Mouse (Mus musculus) lung, postnatal 36 days (tissue): Measurements from ENCODE around the gene Krtap19-4.

Experiments
- DNase-seq: peaks from one replicate; pipeline ENCODE4 v3.0.0; 2022; ENCODE audit warnings: mixed read lengths

Gene Krtap19-4

GRCm38 (mm10) chr16:88884989-88885388 lies at the start of gene Krtap19-4:
Gene Krtap19-4 (minus strand): TSS chr16:88885089.
- no peak for DNase-seq

GRCm38 (mm10) chr16:88932165-88932564 lies 47.3 kb upstream of the Krtap19-4 start, which contains the start of gene Krtap19-9b:
Gene Krtap19-9b (minus strand): TSS chr16:88932265.
- no peak for DNase-seq

GRCm38 (mm10) chr16:88896357-88896756 lies 11.5 kb upstream of the Krtap19-4 start, which contains the start of gene Krtap19-5:
Gene Krtap19-5 (minus strand): TSS chr16:88896457.
- no peak for DNase-seq

- no peak for DNase-seq
Measured at GRCm38 (mm10) chr16:88886870-88887269, 2.0 kb upstream of the Krtap19-4 start.

- DNase-seq: no peak
Measured at GRCm38 (mm10) chr16:88877938-88878337, 7.0 kb downstream of the Krtap19-4 start, which contains the start of gene Krtap19-3. Gene Krtap19-3 (minus strand): TSS chr16:88878038.

- no peak for DNase-seq
Measured at GRCm38 (mm10) chr16:88874169-88874568, 10.7 kb downstream of the Krtap19-4 start, which contains the start of gene Krtap19-2. Gene Krtap19-2 (minus strand): TSS chr16:88874269.

GRCm38 (mm10) chr16:88869311-88869710 lies 15.6 kb downstream of the Krtap19-4 start, which contains the start of gene Krtap19-1:
Gene Krtap19-1 (minus strand): TSS chr16:88869411.
- no peak for DNase-seq

- DNase-seq: no peak
Measured at GRCm38 (mm10) chr16:88864887-88865407, 19.9 kb downstream of the Krtap19-4 start.

- DNase-seq: peak; percentile 2
Measured at GRCm38 (mm10) chr16:88851450-88851849, 33.4 kb downstream of the Krtap19-4 start.

GRCm38 (mm10) chr16:88848558-88848957 lies 36.3 kb downstream of the Krtap19-4 start:
- DNase-seq: no peak

- no peak for DNase-seq
Measured at GRCm38 (mm10) chr16:88847363-88847762, 37.5 kb downstream of the Krtap19-4 start.
